Mouse (Mus musculus) megakaryocyte, embryonic 14.5 days (primary cell): Measurements from ENCODE around the gene Rybp.

ENCODE experiments used
- FLI1 ChIP-seq: IDR thresholded peaks from 2 replicates; pipeline ENCODE4 v1.6.1; 2012; ENCODE audit warnings: low read length, inconsistent platforms, mixed read lengths
- GATA1 ChIP-seq: IDR thresholded peaks from 3 replicates; pipeline ENCODE4 v1.6.1; 2012; ENCODE audit warnings: mixed read lengths, low read length, inconsistent platforms, borderline replicate concordance

GRCm38 (mm10) chr6:100187821-100188220 lies 99.5 kb downstream of the Rybp start:
- TF ChIP-seq GATA1 = no peak
- no peak for TF ChIP-seq FLI1
